Mouse (Mus musculus): ENCODE data around the gene Adam12.

DNA sequence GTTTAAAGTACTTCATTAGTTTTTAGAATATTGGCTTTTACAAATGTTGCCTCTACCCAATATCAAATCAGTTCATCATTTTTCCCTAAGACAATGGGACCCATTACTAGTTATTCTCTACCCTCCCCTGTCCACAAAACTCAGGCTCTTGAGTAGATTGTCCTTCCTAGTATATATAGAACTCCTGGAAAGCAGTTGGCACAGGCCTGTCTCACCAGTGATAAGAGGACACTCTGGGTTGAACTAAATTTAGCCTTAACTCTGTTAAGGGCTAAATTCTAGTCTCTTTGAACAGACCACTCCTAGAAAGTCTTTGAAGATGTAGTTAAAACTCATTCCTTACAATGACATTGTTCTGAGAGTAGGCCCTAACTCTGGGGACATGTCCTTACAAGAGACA, 241.0 kb downstream of the Adam12 start:
- TF ChIP-seq CTCF (IDR thresholded peaks at IDR 0.05; ENCODE audit: low read depth) = no peak
- TF ChIP-seq EP300 (optimal IDR thresholded peaks at IDR 0.05) = no peak

Measured in stomach, postnatal 0 days (tissue).